Mouse (Mus musculus): Measurements from ENCODE around the gene Il1f10.

Il1f10 gene

GRCm38 (mm10) chr2:24290896-24291295 lies at the start of gene Il1f10:
Gene Il1f10 (plus strand): TSS chr2:24291196.
- DNase-seq = no peak

- DNase-seq = no peak
Observed at GRCm38 (mm10) chr2:24267503-24267902, 23.5 kb upstream of the Il1f10 start.

- no peak for DNase-seq
Observed at GRCm38 (mm10) chr2:24273619-24274018, 17.4 kb upstream of the Il1f10 start.

- no peak for DNase-seq
Observed at GRCm38 (mm10) chr2:24275146-24275545, 15.8 kb upstream of the Il1f10 start.

GRCm38 (mm10) chr2:24276654-24277053 lies 14.3 kb upstream of the Il1f10 start, which contains the start of gene Il1f5:
Gene Il1f5 (plus strand): TSS chr2:24276954.
- DNase-seq = no peak

GRCm38 (mm10) chr2:24294616-24295015 lies 3.6 kb downstream of the Il1f10 start:
- DNase-seq = no peak

GRCm38 (mm10) chr2:24296837-24297236 lies 5.8 kb downstream of the Il1f10 start:
- peak; percentile 10 for DNase-seq

- DNase-seq = no peak
Observed at GRCm38 (mm10) chr2:24311302-24312001, 20.5 kb downstream of the Il1f10 start.

GRCm38 (mm10) chr2:24316919-24317318 lies 25.9 kb downstream of the Il1f10 start:
- DNase-seq = no peak

GRCm38 (mm10) chr2:24317919-24318598 lies 27.1 kb downstream of the Il1f10 start:
- no peak for DNase-seq

- DNase-seq = no peak
Observed at GRCm38 (mm10) chr2:24335333-24335732, 44.3 kb downstream of the Il1f10 start.

GRCm38 (mm10) chr2:24336545-24336944 lies 45.5 kb downstream of the Il1f10 start, which contains the start of gene Il1rn:
Gene Il1rn (plus strand): TSS chr2:24336853.
- DNase-seq = no peak

- DNase-seq = no peak
Observed at GRCm38 (mm10) chr2:24341395-24341885, 50.4 kb downstream of the Il1f10 start.
